In the genomic region with DNA sequence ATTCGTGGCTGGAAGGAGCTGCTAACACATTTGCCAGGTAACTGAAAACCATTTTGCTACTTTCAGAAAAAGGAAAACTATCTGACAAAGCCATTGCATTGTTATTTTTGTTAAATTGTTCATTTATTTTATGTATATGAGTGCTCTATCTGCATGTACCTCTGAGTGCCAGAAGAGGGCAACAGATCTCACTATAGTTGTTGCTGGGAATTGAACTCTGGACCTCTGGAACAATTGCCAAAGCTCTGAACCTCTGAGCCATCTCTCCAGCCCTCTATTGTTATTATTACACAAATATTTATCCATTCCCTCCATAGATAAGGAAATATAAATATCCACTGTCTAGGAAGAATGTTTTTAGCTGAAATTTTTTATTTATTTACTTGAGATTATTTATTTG, we compare ENCODE assay signal across 21 mouse cellular contexts.
DNase-seq lines count a peak whose midpoint lies in the region; ATAC-seq and TF ChIP-seq lines count a peak whose summit lies in the region.
"Had no signal": no experiment of that assay in that cellular context is flagged by ENCODE, and none has a peak within 500 bp of the region (broad histone marks: within the 10 kb centered on the region; RNA-seq: fewer than 3 reads in every experiment).

No protein-coding gene starts in this region.

- DNase-seq in CD4-positive, CD25-positive, alpha-beta regulatory T cell, adult 2 months (ENCODE audit: low read depth, low spot score): peak; percentile 29
- DNase-seq in kidney, adult 9 months: peak; percentile 49
- DNase-seq in kidney, postnatal 10 days: no peak
- no peak for DNase-seq in lung, postnatal 0 days (ENCODE audit: low spot score)
- DNase-seq in lung, postnatal 14 days: no peak
- no peak for DNase-seq in spleen, postnatal 36 days (ENCODE audit: low spot score in 2 of 2)
- no peak for DNase-seq in cerebellum, postnatal 4 days (ENCODE audit: low spot score in 2 of 2)
- DNase-seq: cerebellum, postnatal 10 days; embryo, embryonic 11 days; gastrocnemius, postnatal 36 days; heart, postnatal 36 days; kidney, postnatal 25 days; liver, embryonic 13.5 days; lung, postnatal 10 days; thymus, adult 2 months had no signal

- no peak overlapping the region for H3K9ac ChIP-seq in lung, postnatal 0 days (replicated peaks; ENCODE audit: low read depth)
- H3K9ac ChIP-seq: embryonic facial prominence, embryonic 15.5 days; heart, embryonic 12.5 days; liver, embryonic 13.5 days had no signal

- no peaks in the 10 kb centered on the region for H3K27me3 ChIP-seq in lung, postnatal 0 days (replicated peaks; ENCODE audit: insufficient read depth, low read length)
- H3K27me3 ChIP-seq: embryonic facial prominence, embryonic 15.5 days; heart, embryonic 12.5 days; liver, embryonic 13.5 days; megakaryocyte, embryonic 14.5 days had no signal

- H3K4me1 ChIP-seq in lung, postnatal 0 days (ENCODE audit: insufficient read depth, low read depth, low read length): no peaks in the 10 kb centered on the region
- H3K4me1 ChIP-seq: embryonic facial prominence, embryonic 15.5 days; forebrain, embryonic 10.5 days; heart, embryonic 12.5 days; liver, embryonic 13.5 days had no signal

- H3K36me3 ChIP-seq in lung, postnatal 0 days (ENCODE audit: insufficient read depth, low read length): no peaks in the 10 kb centered on the region
- H3K36me3 ChIP-seq: liver, embryonic 13.5 days had no signal

- no peak overlapping the region for H3K4me3 ChIP-seq in lung, postnatal 0 days (ENCODE audit: low read depth, low read length)
- H3K4me3 ChIP-seq: embryonic facial prominence, embryonic 15.5 days; forebrain, embryonic 10.5 days; heart, embryonic 12.5 days; liver, embryonic 13.5 days; megakaryocyte, embryonic 14.5 days had no signal

- H3K4me2 ChIP-seq in lung, postnatal 0 days (replicated peaks; ENCODE audit: low read depth, low read length): no peak overlapping the region
- H3K4me2 ChIP-seq: embryonic facial prominence, embryonic 15.5 days; heart, embryonic 12.5 days; liver, embryonic 13.5 days had no signal

- H3K27ac ChIP-seq in lung, postnatal 0 days (ENCODE audit: low read length): no peak overlapping the region
- H3K27ac ChIP-seq: embryonic facial prominence, embryonic 15.5 days; forebrain, embryonic 10.5 days; liver, embryonic 13.5 days had no signal

- TF ChIP-seq EP300 in lung, postnatal 0 days (IDR thresholded peaks at IDR 0.05): no peak

- TF ChIP-seq CTCF in lung, postnatal 0 days (IDR thresholded peaks at IDR 0.05): peak; percentile 37

- 83% methylated on average over 1 of the region's 1 CpGs for WGBS in lung, postnatal 0 days

- H3K9me3 ChIP-seq in lung, postnatal 0 days (ENCODE audit: low read length): no peaks in the 10 kb centered on the region
- H3K9me3 ChIP-seq: embryonic facial prominence, embryonic 15.5 days; forebrain, embryonic 10.5 days; heart, embryonic 12.5 days; liver, embryonic 13.5 days; megakaryocyte, embryonic 14.5 days had no signal

- ATAC-seq in CD4-positive, CD25-positive, alpha-beta regulatory T cell, adult 4 months: no peak
- no peak for ATAC-seq in lung, postnatal 0 days
- ATAC-seq: midbrain, embryonic 16.5 days had no signal

Comparison
In these comparisons a context has a peak if more than half of its experiments do, and no peak if none do; other contexts are left out.
1. DNase-seq: peak in CD4-positive, CD25-positive, alpha-beta regulatory T cell, adult 2 months (single experiment) and kidney, adult 9 months (single experiment); none in kidney, postnatal 10 days (single experiment), lung, postnatal 0 days (single experiment), lung, postnatal 14 days (single experiment), spleen, postnatal 36 days (0 of 2) and cerebellum, postnatal 4 days (0 of 2).